Mouse (Mus musculus): ENCODE data around the gene Hormad2. TPM values are rescaled to one million over a fixed set of nuclear protein-coding genes. Genes with fewer than 3 reads are reported as not detected.

Gene Hormad2
- polyA plus RNA-seq, 1 experiment, result not detected

- H3K4me3 ChIP-seq (ENCODE audit: insufficient read depth, low read length), result no peak overlapping the region
- H3K27ac ChIP-seq (ENCODE audit: insufficient read depth, low read length), result peak overlapping the region; percentile 80
- no peak for TF ChIP-seq CTCF (IDR thresholded peaks at IDR 0.05; ENCODE audit: borderline replicate concordance, insufficient read depth, low read length)
- no peak for TF ChIP-seq POLR2A (IDR thresholded peaks at IDR 0.05; ENCODE audit: low read depth, low read length)
- peaks cover 36% of the 10 kb centered on the region for H3K4me1 ChIP-seq (ENCODE audit: control insufficient read depth, insufficient read depth, low read length)
Measured at GRCm38 (mm10) chr11:4299735-4300474, 141.0 kb downstream of the Hormad2 start.

DNA sequence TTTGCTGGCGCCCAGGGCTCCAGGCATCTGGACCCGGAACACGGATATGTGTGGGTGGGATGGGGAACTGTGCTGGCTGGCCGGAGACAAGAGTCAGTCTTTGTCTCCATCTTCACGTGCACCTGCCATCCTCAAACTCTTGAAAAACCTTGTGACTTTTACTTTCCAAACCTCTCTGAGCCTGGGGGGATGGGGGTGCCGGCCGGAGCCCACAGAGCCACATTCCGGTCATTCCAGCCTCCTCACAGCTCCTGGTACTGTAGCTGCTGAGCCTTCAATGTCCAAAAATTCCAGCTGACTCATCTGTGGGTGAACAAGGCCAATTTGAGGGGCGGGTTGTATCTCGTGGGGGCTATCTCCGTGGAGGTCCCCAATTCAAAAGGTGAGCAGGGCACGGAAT, 141.7 kb downstream of the Hormad2 start:
- Histone ChIP-seq H3K4me3 (ENCODE audit: insufficient read depth, low read length) (no peak overlapping the region), H3K4me1 (ENCODE audit: control insufficient read depth, insufficient read depth, low read length) (peaks cover 39% of the 10 kb centered on the region), H3K27ac (ENCODE audit: insufficient read depth, low read length) (peak overlapping the region; percentile 80)
- TF ChIP-seq CTCF (IDR thresholded peaks at IDR 0.05; ENCODE audit: borderline replicate concordance, insufficient read depth, low read length), result no peak

DNA sequence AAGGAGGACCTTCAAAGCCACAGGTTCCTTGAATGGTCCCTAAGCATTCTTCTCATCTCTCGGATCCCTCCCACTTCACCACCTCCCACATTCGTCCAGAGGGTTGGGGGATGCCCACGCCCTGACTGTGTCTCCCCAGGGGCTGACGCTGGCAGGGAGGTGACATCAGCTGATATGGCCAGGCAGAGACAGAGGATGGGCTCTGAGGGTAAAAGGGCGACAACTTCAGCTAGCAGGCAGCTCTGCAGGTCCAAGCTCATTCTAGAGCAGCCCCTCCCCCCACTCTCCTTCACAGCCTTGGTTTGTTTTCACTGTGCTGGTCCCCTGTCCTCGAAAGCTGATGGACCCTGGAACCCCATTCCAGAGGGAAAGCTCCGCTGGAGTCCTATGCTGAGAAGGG, 142.3 kb downstream of the Hormad2 start:
- no peak for TF ChIP-seq POLR2A (IDR thresholded peaks at IDR 0.05; ENCODE audit: low read depth, low read length)
- no peak for TF ChIP-seq CTCF (IDR thresholded peaks at IDR 0.05; ENCODE audit: borderline replicate concordance, insufficient read depth, low read length)
- Histone ChIP-seq H3K4me1 (ENCODE audit: control insufficient read depth, insufficient read depth, low read length) (peaks cover 39% of the 10 kb centered on the region), H3K4me3 (ENCODE audit: insufficient read depth, low read length) (no peak overlapping the region), H3K27ac (ENCODE audit: insufficient read depth, low read length) (peak overlapping the region; percentile 80)

DNA sequence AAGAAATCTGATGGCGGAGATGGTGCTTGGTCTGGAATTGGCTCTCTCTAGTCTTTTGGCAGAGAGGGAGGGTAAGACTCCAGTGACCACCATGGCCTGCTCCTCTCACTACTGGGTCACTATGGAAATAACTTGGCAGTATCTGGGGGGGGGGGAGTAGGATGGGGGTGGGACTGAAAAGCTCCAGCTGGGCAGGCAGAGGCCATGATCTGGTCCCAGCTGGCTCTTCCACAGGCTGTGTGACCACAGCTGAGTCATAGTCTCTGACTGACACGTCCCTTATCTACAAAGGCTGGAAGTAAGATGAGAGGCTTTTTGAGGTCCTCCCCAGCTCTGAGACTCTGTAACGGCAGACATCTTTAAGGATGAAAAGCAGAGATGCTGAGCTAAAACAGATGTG, 143.2 kb downstream of the Hormad2 start:
- Histone ChIP-seq H3K4me3 (ENCODE audit: insufficient read depth, low read length) (no peak overlapping the region), H3K4me1 (ENCODE audit: control insufficient read depth, insufficient read depth, low read length) (peaks cover 35% of the 10 kb centered on the region), H3K27ac (ENCODE audit: insufficient read depth, low read length) (no peak overlapping the region)
- TF ChIP-seq POLR2A (IDR thresholded peaks at IDR 0.05; ENCODE audit: low read depth, low read length) (no peak), CTCF (IDR thresholded peaks at IDR 0.05; ENCODE audit: borderline replicate concordance, insufficient read depth, low read length) (no peak)

DNA sequence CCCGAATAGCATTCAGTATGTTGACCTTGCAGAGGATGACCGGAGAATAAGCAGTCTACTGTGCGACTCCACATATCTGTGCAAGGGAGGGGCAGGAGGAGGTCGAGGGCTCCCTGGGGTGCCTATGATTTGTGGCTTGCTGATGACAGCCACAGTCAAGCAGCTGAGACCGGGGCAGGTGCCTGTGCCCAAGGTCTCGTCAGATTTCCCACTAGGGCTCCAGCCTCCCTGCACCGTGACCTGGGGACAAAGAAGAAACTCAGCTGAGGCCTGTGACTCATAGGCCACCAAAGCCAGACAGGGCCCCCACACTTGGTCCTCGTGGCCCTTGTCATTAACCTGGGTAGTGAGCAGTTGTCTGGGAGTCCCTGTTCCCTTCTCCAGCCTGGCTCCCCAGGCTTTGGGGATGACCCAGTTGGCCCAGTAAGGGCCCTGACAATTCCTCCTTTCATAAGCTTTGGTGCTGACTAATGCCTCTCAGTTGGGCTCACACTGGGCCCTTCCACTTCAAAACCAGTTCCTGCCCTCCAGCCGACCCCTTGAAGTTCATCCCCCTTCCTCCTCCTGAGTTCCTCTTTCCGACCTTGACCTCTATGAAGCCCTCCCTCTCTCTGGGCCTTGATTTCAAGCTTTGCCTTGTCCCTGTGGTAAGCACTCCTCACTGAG, 144.2 kb downstream of the Hormad2 start:
- Histone ChIP-seq H3K27ac (ENCODE audit: insufficient read depth, low read length) (peak overlapping the region; percentile 16; the same call in 1 of the 2 replicates), H3K4me1 (ENCODE audit: control insufficient read depth, insufficient read depth, low read length) (peaks cover 31% of the 10 kb centered on the region), H3K4me3 (ENCODE audit: insufficient read depth, low read length) (no peak overlapping the region)
- TF ChIP-seq CTCF (IDR thresholded peaks at IDR 0.05; ENCODE audit: borderline replicate concordance, insufficient read depth, low read length), result no peak
- no peak for TF ChIP-seq POLR2A (IDR thresholded peaks at IDR 0.05; ENCODE audit: low read depth, low read length)

Other genes with a start within 250 kb of the Hormad2 start
- 13.9 and 19.1 TPM in 2 replicates for gene Castor1, start 222.9 kb downstream of the Hormad2 start, polyA plus RNA-seq (2011; ENCODE audit: insufficient read length, low read depth, missing spikeins)
- not detected in 2 replicates for gene Osm, start 204.7 kb downstream of the Hormad2 start, polyA plus RNA-seq (2011; ENCODE audit: insufficient read length, low read depth, missing spikeins)
- gene Lif, start 183.5 kb downstream of the Hormad2 start, polyA plus RNA-seq (2011; ENCODE audit: insufficient read length, low read depth, missing spikeins), result 17.0 and 20.3 TPM in 2 replicates
- gene Mtmr3, start 153.8 kb upstream of the Hormad2 start, polyA plus RNA-seq (2011; ENCODE audit: insufficient read length, low read depth, missing spikeins), result 29.7 and 37.8 TPM in 2 replicates
- gene Gm11032, start 179.0 kb upstream of the Hormad2 start, polyA plus RNA-seq (2011; ENCODE audit: insufficient read length, low read depth, missing spikeins), result not detected in 2 replicates
- 34.3 and 39.0 TPM in 2 replicates for gene Ascc2, start 196.6 kb upstream of the Hormad2 start, polyA plus RNA-seq (2011; ENCODE audit: insufficient read length, low read depth, missing spikeins)

All from embryonic fibroblast, embryonic 13.5 days (primary cell).